Mouse (Mus musculus) left cerebral cortex, postnatal 36 days (tissue): ENCODE results near the gene Acss1. TPM values are rescaled to one million over a fixed set of nuclear protein-coding genes. Genes with fewer than 3 reads are reported as not detected.

ENCODE experiments used
- DNase-seq, 2 experiments: peaks; one replicate each; pipeline ENCODE4 v3.0.0; 2021 to 2022; ENCODE audit warnings: low spot score in 2 of 2, mixed read lengths in 1 of 2
- intact Hi-C: fragments of 180-260 bp; cut with DNase I; formaldehyde crosslinking; loops from one replicate; pipeline ENCODE4 v1.15.1; 2025
- total RNA-seq, 2 experiments: library from RNA; stranded (reverse); gene quantifications; 2 replicates each; pipeline ENCODE4 v1.2.3; 2021

Gene Acss1
- total RNA-seq, 2 experiments from 2014 or later = 18.1 to 18.5 TPM

DNA sequence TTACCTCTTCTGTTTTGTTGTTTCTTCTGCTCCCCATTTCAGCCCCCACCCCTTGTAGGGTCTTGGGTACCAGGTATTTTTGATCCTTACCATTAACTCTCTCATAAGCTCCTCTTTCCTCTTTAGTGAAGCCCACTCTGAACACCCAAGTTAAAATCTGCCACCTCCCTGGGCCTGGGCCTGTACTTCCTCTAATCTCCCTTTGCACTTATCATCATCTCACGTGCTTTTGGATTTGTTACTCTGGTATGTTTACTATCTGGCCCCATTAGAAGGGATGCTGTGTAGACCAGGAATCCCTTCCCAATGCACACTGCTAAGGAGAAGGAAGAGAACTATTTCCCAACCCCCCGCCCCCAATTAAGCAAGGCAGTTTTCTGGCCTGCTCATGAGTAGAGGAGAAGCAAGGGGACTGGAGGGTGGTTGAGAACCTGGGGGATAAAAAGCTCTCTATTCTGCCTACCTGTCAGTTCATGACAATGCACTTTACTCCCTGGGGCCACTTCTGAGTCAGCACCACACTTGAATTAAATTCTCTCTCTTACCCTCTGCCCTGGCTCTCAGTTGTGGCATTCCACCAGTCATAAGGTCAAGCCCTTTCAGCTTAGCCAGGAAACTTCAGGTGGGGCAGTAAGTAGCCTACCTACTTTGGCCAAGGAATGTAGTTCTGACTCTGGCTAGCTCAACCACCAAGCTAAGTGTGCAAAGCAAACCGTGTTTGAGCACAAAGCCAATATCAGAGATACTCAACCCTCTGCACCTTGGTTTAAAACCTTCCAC is 72.7 kb downstream of the Acss1 start:
- DNase-seq = no peak
- intact Hi-C loops = no loop called here

GRCm38 (mm10) chr2:150589076-150589475 is 79.2 kb downstream of the Acss1 start:
- DNase-seq = no peak

DNA sequence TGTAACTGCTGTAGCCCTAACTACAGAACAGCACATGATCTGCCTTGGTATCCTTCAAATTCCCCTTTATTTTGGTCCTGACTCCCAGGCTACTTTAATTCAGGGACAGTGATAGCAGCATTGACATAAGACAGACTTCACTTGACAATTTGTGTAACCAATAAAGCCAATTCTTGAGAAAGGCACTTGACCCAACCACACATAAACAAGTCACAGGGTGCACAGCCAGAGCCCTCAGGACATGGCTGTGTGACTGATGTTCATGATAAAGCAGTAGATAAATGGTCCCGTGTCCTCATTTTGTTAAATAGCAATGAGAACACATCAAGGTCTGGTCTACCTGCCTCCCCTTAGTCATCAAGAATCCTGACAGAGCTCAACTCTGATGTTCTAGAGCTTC is 88.7 kb downstream of the Acss1 start:
- no peak for DNase-seq
- intact Hi-C loops = no loop called here

More at GRCm38 (mm10) chr2:150589076-150589475, 79.2 kb downstream of the Acss1 start:
- intact Hi-C loops = no loop called here

- intact Hi-C loops = no loop called here
- DNase-seq = no peak
Measured at GRCm38 (mm10) chr2:150578603-150579002, 89.7 kb downstream of the Acss1 start.

DNA sequence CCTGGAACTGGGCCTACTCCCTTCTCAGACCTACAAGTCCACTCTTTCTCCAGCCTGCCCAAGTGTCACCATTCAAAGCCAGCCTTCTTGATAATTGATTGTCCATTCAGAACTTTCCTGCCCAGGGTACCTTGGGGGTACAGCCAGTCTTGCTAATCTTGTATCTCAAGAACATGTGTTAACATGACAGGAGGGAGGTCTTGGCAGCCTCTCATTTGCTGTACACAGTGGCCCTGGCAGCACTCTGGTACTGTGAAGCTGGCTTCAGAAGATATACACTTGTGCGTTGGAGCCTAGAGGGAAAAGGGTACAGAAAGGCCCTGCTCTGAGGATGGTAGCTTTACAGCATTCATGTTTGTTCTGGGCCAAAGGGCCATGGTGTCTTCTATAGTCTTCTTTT is 92.0 kb downstream of the Acss1 start:
- no peak for DNase-seq
- intact Hi-C loops = no loop called here

GRCm38 (mm10) chr2:150572463-150572862 is 95.8 kb downstream of the Acss1 start:
- DNase-seq = no peak

GRCm38 (mm10) chr2:150570761-150571160 is 97.5 kb downstream of the Acss1 start:
- intact Hi-C loops = no loop called here
- no peak for DNase-seq

More at GRCm38 (mm10) chr2:150572463-150572862, 95.8 kb downstream of the Acss1 start:
- intact Hi-C loops = no loop called here

- no peak for DNase-seq
- intact Hi-C loops = no loop called here
Measured at GRCm38 (mm10) chr2:150569847-150570590, 98.3 kb downstream of the Acss1 start, which contains the start of gene Cst7. Gene Cst7 (plus strand): TSS chr2:150570415.

Other genes with a start within 250 kb of the Acss1 start
- 1 to 10 TPM; 6.3 to 9.0 TPM for gene Zfp442, start 217.0 kb downstream of the Acss1 start, total RNA-seq
- under 1 TPM; 0.14 to 0.22 TPM for gene Zfp345, start 183.4 kb downstream of the Acss1 start, total RNA-seq
- gene Cst7, start 98.1 kb downstream of the Acss1 start, total RNA-seq = not detected
- gene Apmap, start 59.9 kb downstream of the Acss1 start, total RNA-seq = 10 to 100 TPM; 46.2 to 62.4 TPM
- gene Vsx1, start 20.9 kb upstream of the Acss1 start, total RNA-seq = under 1 TPM in 1 of 2 experiments, not detected in 1; 0.09 TPM
- gene Entpd6, start 80.5 kb upstream of the Acss1 start, total RNA-seq = 10 to 100 TPM; 43.7 to 49.4 TPM
- 100 to 1,000 TPM; 116 to 126 TPM for gene Pygb, start 118.2 kb upstream of the Acss1 start, total RNA-seq
- 100 to 1,000 TPM; 296 to 337 TPM for gene Abhd12, start 236.2 kb upstream of the Acss1 start, total RNA-seq
- 1 to 10 TPM; 1.3 to 2.2 TPM for gene Gins1, start 236.9 kb upstream of the Acss1 start, total RNA-seq